Mouse (Mus musculus) layer of hippocampus, adult 18-20 months (tissue): Measurements from ENCODE around the gene Chrm1. TPM values are rescaled to one million over a fixed set of nuclear protein-coding genes. Genes with fewer than 3 reads are reported as not detected.
A peak's percentile ranks its signal among the peaks of the same experiment; 100 is the strongest.

Source experiments
- DNase-seq, 2 experiments: peaks; one replicate each; pipeline ENCODE4 v3.0.0; 2022; ENCODE audit warnings: low spot score in 2 of 2
- total RNA-seq, 2 experiments: library from RNA; stranded (reverse); gene quantifications; 2 replicates each; pipeline ENCODE4 v1.2.3; 2021

Gene Chrm1
- total RNA-seq, 2 experiments from 2014 or later: 178 to 184 TPM

- DNase-seq: peak; percentile 72 to 85
Observed at GRCm38 (mm10) chr19:8682996-8683395, 19.4 kb downstream of the Chrm1 start.

- DNase-seq: peak in 1 of 2 experiments; percentile 65
Observed at GRCm38 (mm10) chr19:8683627-8684026, 20.0 kb downstream of the Chrm1 start.

- no peak for DNase-seq
Observed at GRCm38 (mm10) chr19:8691871-8692539, 28.4 kb downstream of the Chrm1 start.

GRCm38 (mm10) chr19:8692740-8693139 lies 29.2 kb downstream of the Chrm1 start:
- no peak for DNase-seq

- no peak for DNase-seq
Observed at GRCm38 (mm10) chr19:8695330-8695729, 31.7 kb downstream of the Chrm1 start.

- no peak for DNase-seq
Observed at GRCm38 (mm10) chr19:8699652-8700051, 36.1 kb downstream of the Chrm1 start.

- DNase-seq: peak in 1 of 2 experiments; percentile 63
Observed at GRCm38 (mm10) chr19:8702458-8702857, 38.9 kb downstream of the Chrm1 start.

GRCm38 (mm10) chr19:8703571-8703970 lies 40.0 kb downstream of the Chrm1 start:
- DNase-seq: no peak

- DNase-seq: no peak
Observed at GRCm38 (mm10) chr19:8705026-8705708, 41.6 kb downstream of the Chrm1 start.

GRCm38 (mm10) chr19:8706132-8706667 lies 42.6 kb downstream of the Chrm1 start:
- DNase-seq: no peak

- DNase-seq: no peak
Observed at GRCm38 (mm10) chr19:8706930-8707329, 43.3 kb downstream of the Chrm1 start.

- DNase-seq: no peak
Observed at GRCm38 (mm10) chr19:8708954-8709353, 45.4 kb downstream of the Chrm1 start.

GRCm38 (mm10) chr19:8710057-8710456 lies 46.5 kb downstream of the Chrm1 start:
- DNase-seq: peak in 1 of 2 experiments; percentile 37

GRCm38 (mm10) chr19:8711506-8711905 lies 47.9 kb downstream of the Chrm1 start:
- no peak for DNase-seq

- no peak for DNase-seq
Observed at GRCm38 (mm10) chr19:8711949-8712869, 48.6 kb downstream of the Chrm1 start.

- peak in 1 of 2 experiments; percentile 58 for DNase-seq
Observed at GRCm38 (mm10) chr19:8712870-8713305, 49.3 kb downstream of the Chrm1 start.

- peak; percentile 88 to 97 for DNase-seq
Observed at GRCm38 (mm10) chr19:8713306-8713996, 49.9 kb downstream of the Chrm1 start.

GRCm38 (mm10) chr19:8713997-8714652 lies 50.5 kb downstream of the Chrm1 start:
- DNase-seq: no peak

- peak in 1 of 2 experiments; percentile 23 for DNase-seq
Observed at GRCm38 (mm10) chr19:8714653-8715481, 51.3 kb downstream of the Chrm1 start.
